Mouse (Mus musculus) adrenal gland, adult 8-10 months (tissue): Measurements from ENCODE around the gene Ephx3. TPM values are rescaled to one million over a fixed set of nuclear protein-coding genes. Genes with fewer than 3 reads are reported as not detected.
A peak's percentile ranks its signal among the peaks of the same experiment; 100 is the strongest.

Experiments used
- DNase-seq: peaks from one replicate; pipeline ENCODE4 v3.0.0; 2022
- total RNA-seq, 4 experiments: library from RNA; stranded (reverse); gene quantifications; 2 replicates each; pipeline ENCODE4 v1.2.4; 2022

The Ephx3 gene
- total RNA-seq, 4 experiments from 2014 or later = 0.13 to 0.43 (median 0.31) TPM

- no peak for DNase-seq
Measured at GRCm38 (mm10) chr17:32172485-32172884, 16.9 kb downstream of the Ephx3 start.

- DNase-seq = no peak
Measured at GRCm38 (mm10) chr17:32169518-32170225, 19.7 kb downstream of the Ephx3 start.

GRCm38 (mm10) chr17:32166687-32167086 lies 22.7 kb downstream of the Ephx3 start, which contains the start of gene Notch3:
Gene Notch3, minus strand, starts transcription at chr17:32166852.
- DNase-seq = no peak

- no peak for DNase-seq
Measured at GRCm38 (mm10) chr17:32165803-32166595, 23.4 kb downstream of the Ephx3 start.

- DNase-seq = no peak
Measured at GRCm38 (mm10) chr17:32165266-32165802, 24.0 kb downstream of the Ephx3 start.

- no peak for DNase-seq
Measured at GRCm38 (mm10) chr17:32164780-32165179, 24.6 kb downstream of the Ephx3 start.

GRCm38 (mm10) chr17:32163910-32164650 lies 25.3 kb downstream of the Ephx3 start:
- DNase-seq = no peak

GRCm38 (mm10) chr17:32162112-32162850 lies 27.1 kb downstream of the Ephx3 start:
- no peak for DNase-seq

- DNase-seq = no peak
Measured at GRCm38 (mm10) chr17:32160882-32161281, 28.5 kb downstream of the Ephx3 start.

- DNase-seq = no peak
Measured at GRCm38 (mm10) chr17:32158841-32159240, 30.5 kb downstream of the Ephx3 start.

GRCm38 (mm10) chr17:32146718-32147117 lies 42.6 kb downstream of the Ephx3 start:
- no peak for DNase-seq

- DNase-seq = peak; percentile 72
Measured at GRCm38 (mm10) chr17:32142907-32143854, 46.2 kb downstream of the Ephx3 start.

- DNase-seq = no peak
Measured at GRCm38 (mm10) chr17:32142234-32142633, 47.1 kb downstream of the Ephx3 start.

Other genes with a start within 250 kb of the Ephx3 start
- gene Rrp1b, start 153.4 kb downstream of the Ephx3 start, total RNA-seq = 10 to 100 TPM; 17.5 to 46.9 (median 36.8) TPM
- gene Hsf2bp, start 153.2 kb downstream of the Ephx3 start, total RNA-seq = 1 to 10 TPM; 1.1 to 2.2 (median 1.4) TPM
- 10 to 100 TPM in 1 of 4 experiments, 1 to 10 TPM in 3; 5.7 to 10.7 (median 7.3) TPM for gene Notch3, start 22.7 kb downstream of the Ephx3 start, total RNA-seq
- gene Brd4, start 95.2 kb upstream of the Ephx3 start, total RNA-seq = 100 to 1,000 TPM in 3 of 4 experiments, 10 to 100 TPM in 1; 95.4 to 135 (median 109) TPM
- 100 to 1,000 TPM in 2 of 4 experiments, 10 to 100 TPM in 2; 60.5 to 149 (median 103) TPM for gene Akap8, start 131.7 kb upstream of the Ephx3 start, total RNA-seq
- gene Akap8l, start 161.1 kb upstream of the Ephx3 start, total RNA-seq = 100 to 1,000 TPM; 105 to 275 (median 189) TPM
- 10 to 100 TPM; 45.4 to 81.3 (median 58.8) TPM for gene Wiz, start 199.9 kb upstream of the Ephx3 start, total RNA-seq
- 1 to 10 TPM; 2.2 to 4.0 (median 2.5) TPM for gene Rasal3, start 214.0 kb upstream of the Ephx3 start, total RNA-seq
- under 1 TPM; 0.11 to 0.62 (median 0.34) TPM for gene Pglyrp2, start 234.6 kb upstream of the Ephx3 start, total RNA-seq